Mouse (Mus musculus): ENCODE data around the gene Rps21.
"Not testable (repeated sequence)": the region's sequence is repeated elsewhere in the genome, so short reads cannot be mapped to it uniquely, and the experiment has no call there.

The Rps21 gene

DNA sequence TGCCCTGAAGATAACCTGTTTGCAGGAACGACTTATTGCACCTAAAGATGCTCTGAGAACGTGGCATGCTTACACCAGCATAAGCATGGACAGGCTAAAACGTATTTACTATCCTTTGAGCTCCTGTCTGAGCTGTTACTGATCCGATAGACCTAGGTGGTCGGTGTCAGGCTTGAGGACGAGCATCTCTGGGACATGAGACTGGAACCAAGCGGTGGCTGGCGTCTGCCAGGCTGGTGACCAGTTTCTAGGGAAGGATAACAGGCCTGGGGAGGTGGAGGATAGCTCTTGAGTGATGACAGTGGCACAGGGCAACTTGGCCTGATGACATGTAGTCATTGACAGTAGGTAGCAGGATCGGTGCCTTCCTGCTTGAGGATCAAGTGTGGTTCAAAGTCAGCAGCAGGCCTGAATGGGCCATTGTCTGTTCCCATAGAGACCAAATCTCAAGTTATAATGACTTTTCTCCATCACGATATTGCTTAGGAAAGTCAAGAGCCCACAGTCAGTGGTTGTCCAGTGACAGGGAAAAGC lies 1.8 kb downstream of the Rps21 start:
- not testable (repeated sequence) for DNase-seq (ENCODE audit: low read depth, low spot score)

DNA sequence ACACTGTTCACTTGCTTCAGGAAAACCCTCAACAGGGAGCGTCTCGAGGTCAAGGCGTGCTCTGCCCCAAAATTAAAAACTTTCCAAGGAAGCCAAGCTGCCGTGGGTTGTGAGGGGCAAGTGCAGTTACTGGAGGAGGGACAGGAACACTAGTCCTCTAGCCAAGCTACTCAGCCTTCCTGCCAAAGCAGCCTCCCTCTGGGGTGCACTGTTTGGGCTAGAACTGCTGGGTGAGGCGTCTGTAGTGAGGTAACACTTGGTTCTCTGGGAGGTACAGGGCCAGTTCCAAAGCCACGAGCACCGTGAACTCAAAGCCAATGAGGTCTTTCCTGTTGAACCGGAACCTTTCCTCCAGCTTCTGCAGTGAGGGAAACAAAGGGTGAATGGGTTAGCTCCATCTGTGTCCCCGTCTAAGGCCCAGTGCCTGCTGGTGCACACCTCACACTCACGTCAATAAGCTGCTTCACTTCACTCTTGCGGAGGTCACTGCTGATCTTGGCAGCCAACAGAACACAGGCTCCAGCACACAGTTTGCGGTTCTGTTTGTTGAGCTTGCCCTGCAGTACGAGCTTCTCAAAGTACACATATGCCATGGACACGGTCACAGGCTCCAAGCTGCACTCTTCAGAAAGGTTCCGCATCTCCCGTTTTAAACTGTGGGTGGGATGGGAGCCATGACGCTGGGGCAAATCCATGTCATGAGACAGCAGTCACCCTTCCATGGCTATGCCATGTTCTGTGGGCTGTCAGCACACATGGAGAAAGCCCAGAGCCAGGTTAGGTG lies 2.8 kb downstream of the Rps21 start:
- DNase-seq (ENCODE audit: low read depth, low spot score): not testable (repeated sequence)

DNA sequence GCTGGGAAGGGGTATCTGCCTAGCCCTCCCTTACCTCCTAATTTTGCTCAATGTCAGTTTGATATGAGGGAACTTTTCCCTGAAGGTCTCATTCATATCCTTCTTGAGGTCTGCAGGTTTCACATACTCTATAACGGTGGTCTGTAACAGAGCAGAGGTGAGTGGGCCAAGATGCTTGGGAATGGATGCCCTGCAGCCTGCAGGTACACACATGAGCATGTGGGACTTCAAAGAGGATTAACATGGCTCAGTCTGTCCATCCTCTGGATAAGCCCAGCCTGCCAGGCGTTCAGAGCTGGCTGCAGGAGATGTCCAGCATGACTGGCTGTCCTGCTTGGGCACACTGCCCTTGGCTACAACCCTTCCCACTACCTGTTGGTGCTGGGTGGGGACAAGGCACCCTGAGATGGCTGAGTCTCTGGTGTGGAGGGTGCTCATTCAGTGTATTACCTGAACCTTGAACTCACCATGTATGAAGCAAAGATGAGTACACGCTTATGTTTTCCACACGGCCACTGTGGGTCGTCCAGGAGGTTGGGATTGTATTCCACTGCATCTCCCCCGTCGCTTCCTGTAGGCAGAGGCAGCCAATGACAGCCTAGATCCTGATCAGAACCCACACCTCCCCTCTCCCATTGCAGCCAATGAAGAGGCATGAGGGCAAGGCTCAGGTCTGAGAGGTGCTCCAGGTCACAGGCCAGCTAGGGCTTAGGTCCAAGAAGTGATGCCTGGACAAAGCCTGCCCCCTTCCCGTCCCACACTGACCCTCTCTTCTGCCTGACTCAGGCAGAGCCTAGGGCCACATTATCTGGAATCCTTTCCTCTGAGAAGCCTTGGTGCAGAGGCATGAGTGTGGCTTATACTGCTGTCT lies 3.7 kb downstream of the Rps21 start:
- DNase-seq (ENCODE audit: low read depth, low spot score): no peak

DNA sequence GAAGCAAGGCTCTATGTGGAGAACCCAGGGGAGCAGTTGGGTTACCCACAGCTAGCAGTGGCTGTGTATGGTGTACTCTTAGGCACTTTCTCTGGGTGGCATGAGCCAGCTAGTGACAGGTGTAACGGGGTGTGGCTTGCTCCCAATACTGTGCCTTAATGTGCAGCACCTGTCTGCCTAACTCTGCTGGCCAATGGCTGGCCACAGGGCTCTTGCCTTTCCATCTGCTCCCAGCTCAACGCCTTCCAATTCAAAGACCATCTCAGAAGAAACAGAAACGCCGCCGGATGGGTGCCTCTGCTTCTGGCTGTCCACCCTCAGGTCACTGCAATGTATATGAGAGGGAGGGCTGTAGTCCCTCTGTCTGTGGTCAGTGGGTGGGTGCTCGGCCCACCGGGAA lies 4.7 kb downstream of the Rps21 start:
- no peak for DNase-seq (ENCODE audit: low read depth, low spot score)

DNA sequence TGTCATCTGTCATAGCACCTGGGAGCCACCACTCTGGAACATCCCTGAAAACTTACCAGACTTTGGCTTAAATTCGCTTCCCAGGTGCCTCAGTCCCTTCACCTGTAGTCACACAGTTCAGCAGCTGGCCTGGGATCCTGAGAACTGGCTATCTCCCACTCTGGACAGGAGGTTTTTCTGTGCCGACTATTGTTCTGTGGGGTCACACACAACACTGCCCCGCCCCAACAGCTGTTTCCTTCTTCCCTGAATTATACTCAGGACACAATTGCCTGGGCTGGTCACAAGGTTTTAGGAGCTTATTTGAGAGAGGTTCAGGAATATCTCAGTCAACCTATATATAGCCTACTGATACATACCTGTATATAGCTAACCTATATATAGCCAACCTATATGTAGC lies 5.3 kb downstream of the Rps21 start:
- DNase-seq (ENCODE audit: low read depth, low spot score): no peak

DNA sequence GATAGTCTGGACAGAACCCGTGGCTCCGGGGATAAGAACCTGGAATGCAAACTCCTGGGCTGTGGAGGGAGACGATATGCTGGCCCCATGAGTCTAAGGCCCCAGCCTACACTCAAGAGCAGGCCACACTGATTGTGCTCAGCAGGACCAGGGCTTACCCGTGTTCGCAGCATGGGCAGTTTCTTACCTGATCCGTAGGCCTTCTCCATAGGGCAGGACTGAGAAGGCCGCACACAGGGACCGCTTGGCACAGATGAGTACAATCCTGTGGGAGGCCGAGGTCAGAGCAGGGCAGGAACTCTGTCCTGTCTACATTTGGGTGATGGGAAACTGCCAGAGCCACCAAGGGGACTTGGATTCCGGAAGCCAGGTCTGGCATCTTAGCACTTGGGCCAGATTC lies 5.7 kb downstream of the Rps21 start:
- DNase-seq (ENCODE audit: low read depth, low spot score): no peak

DNA sequence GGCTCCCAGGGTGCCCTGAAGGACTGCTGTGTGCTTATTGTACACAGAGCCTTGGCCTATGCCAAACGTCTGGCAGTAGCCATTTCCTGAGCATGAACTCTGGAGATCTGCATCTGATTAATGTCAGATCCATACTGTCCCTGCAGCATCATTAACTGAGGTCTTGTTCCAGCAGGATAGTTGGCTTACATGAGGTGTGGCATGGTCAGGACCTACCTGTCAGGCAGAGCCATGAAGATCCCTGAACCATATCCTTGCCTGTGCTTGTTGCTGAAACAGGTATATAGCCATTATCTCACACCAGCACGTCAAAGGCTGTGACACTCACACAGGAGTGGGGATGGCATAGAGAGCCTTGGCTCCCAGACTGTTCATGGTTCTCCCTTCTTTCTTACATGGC lies 10.8 kb downstream of the Rps21 start:
- DNase-seq (ENCODE audit: low read depth, low spot score): no peak

DNA sequence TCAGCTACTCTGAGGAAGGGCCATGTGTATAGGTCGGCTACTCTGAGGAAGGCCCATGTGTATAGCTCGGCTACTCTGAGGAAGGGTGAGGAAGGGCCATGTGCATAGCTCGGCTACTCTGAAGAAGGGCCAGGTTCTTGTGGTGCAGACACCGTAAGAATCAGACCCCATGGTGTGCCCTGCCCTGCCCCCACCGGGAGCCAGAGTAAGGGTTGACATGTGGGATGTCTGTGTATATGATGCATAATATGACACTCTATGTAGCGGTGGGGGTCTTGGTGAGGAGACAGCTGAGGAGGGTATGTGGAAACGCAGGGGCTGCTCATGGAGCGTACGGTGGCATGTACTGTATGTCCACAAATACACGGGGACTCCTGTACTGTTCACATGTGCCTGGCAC lies 12.2 kb downstream of the Rps21 start:
- no peak for DNase-seq (ENCODE audit: low read depth, low spot score)

DNA sequence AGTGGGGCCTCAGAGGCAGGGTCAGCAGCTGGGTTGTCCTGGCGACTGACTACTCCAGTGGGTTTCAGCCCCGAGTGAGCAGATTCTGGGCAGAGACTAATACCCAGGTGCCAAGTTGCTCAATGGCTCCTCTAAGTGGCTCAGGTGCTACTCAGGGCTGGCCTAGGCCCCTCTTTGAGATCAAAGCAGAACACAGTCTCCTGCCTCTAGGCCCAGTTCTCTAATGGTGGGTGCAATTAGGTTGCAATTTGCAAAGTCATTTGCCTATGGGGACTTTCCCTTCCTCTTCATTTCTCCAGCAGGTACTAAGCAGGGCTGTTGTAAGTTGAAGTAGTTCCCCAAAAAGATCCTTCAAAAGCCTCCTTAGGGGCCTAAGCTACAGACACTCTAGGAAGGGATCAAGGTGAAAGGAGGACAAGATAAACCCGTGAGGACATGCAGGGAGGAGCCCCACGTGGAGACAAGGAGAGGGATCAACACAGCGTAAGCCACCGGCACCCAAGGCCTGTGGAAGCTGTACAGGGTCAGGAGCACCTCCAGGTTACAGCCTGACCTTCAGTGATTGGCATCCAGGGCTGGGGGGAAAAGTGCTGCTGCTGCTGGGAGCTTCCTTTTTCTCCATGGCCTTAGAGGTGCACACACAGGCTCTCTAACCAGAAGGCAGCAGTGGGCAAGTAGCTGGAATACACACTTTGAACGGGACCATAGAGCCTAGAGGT lies 13.5 kb downstream of the Rps21 start:
- DNase-seq (ENCODE audit: low read depth, low spot score): no peak

DNA sequence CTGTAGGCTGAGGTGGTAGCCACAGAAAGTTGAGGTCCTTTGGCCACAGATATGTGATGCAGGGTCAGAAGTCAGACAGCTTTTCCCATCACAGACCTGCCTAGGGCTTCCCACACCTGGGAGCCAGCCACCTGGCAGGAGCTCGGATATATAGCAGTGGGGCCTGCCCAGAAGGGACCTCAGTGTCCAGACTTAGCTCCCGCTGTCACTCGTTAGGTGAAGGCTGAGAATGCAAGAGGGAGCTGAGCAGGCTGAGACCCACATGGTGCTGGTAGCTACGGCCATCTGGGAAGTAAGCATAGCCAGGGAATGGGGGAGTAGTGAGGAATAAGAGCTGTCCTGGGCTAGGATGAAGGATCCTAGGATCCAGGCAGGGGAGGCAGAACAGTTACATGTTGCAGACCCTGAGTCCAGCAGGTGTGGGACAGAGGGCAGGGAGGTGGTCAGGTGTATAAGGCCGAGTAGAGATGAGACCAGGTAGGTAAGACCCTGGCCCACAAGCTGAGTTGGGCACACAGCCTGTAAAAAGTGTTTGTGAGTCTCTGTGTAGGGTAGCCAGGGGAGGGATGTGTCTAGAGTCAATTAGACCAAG lies 14.7 kb downstream of the Rps21 start:
- DNase-seq (ENCODE audit: low read depth, low spot score): peak; percentile 47

DNA sequence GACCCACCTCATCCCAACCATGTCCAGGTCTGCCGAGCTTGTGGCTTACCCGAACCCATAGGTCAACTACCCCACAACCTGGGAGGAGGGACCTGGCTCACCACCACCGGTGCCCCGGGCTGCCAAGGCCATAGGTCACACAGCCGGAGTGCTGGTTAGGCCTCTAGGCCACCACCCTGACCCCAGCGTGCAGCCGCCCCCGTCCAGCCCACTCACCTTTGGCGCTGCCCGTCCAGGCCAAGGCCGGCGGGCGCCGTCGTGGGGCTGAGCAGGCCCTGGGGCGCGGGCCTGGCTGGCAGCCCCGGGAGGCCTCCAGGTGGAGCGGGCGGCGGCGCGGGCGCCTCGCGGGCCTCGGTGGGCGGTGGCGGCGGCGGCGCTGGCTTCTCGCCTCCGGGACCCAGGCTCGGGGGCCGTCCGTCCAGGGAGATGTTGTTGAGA lies 15.7 kb downstream of the Rps21 start:
- no peak for DNase-seq (ENCODE audit: low read depth, low spot score)

DNA sequence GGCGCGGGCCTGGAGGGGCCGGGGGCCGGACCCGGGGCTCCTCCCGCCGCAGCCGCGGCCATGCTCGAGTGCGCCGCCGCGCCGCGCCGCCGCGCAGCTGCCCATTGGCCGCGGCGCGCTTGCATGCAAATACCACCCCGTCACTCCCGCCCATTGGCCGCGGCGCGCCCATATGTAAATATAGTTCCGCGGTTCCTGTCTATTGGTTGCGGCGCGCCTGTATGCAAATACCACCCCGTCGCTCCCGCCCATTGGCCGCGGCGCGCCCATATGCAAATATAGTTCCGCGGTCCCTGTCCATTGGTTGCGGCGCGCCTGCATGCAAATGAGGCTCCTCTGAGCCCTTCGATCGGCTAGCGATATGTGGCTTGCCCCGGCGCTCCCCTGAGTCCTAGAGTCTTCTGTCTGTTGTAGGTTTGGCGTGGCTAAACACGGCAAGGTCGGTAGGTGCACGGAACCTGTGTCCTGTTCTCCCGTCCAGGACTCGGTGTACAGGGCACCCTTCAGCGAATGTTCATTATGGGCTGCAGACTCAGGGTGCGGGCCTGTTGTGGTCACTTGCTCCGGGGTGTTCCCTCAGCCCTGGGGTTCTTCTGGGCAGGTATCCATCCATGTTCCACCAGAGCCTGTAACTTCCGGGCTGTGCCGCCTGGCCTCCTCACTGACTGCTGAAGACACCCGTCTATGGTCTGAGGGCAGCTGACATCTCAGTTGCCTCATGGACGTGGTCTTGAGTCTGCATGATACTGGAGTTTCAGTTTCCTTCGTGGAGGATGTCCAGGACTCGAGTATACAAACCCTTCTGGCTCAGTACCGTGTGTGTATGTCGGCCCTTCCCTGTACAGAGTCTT lies 16.4 kb downstream of the Rps21 start, which contains the start of gene Cables2:
TSS of gene Cables2 (minus strand) at position 103 of the 851 bp plus-strand sequence.
- DNase-seq (ENCODE audit: low read depth, low spot score): peak; percentile 99

DNA sequence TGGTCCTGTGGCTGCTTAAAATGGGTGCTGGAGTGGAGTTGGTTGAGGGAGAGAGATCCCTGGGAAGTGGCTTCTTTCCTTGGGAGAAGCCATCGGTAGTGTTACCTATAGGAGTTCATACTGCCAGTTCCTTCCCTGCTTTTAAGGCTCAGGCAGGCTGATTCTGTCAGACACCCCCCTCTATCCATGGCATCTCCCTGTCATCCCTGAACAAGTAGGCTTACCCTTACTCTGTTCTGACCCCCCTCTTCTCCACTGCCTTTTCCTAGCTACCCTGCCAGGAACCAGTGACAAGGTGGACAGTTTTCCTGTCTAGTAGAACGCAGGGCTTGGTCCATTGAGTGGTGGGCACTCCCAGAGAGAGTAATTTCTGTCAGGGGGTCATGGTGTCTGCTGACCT lies 17.3 kb downstream of the Rps21 start:
- no peak for DNase-seq (ENCODE audit: low read depth, low spot score)

DNA sequence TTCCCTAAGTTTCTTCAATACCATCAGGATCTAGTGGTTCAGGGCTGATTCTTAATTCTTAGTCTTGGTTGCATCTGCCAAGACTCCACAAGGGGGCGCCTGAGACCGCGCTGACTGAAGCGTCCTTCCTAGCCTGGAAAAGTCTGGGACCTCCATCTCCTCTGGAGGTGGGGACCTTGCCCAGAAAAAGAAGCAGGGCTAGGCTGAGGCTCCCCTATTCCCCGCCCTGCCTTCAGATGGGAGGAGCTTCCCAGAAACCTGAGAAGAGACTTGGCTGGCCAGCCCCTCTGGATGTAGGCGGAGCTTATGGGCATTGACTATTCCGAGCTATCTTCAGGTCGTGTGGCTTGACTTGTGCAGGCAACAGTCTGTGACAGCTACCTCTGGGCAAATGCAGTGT lies 18.7 kb downstream of the Rps21 start:
- peak; percentile 73 for DNase-seq (ENCODE audit: low read depth, low spot score)

DNA sequence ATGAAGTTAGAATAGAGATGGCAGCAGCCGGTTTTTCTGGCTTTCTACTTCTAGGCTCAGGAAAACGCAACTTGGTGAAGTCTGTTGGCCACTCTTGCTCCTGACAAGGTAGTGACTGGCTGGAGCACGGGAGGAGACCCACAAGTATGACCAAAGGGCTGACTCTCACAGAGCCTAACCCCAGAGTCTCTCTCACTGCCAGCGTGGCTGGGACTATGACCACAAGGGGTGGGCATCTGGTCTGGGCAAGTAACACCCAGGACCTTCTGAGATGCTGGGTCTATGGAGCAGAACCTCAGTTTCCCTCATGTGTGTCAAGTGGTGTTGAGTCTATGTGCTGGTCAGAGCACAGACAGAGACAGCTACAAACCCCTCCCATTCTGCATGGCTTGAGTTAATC lies 19.2 kb downstream of the Rps21 start:
- no peak for DNase-seq (ENCODE audit: low read depth, low spot score)

DNA sequence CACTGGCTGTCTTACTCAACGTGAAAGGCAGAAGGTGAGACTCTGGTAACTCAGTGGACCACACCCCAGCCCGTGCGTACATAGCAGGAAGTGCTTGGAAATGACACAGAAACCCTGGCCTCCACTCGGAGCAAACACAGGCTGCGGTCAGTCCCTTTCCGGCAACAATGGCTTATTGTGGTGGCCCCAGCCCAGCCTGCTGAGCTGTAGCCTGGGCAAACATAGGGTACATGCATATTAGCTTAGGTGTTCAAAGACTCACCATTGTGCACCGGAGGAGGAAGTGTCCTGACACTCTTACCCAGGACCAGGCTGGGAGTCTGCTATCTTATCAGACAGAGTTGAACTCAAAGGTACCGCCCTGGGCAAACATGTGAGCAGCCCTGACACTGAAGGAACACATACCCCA lies 19.7 kb downstream of the Rps21 start:
- no peak for DNase-seq (ENCODE audit: low read depth, low spot score)

DNA sequence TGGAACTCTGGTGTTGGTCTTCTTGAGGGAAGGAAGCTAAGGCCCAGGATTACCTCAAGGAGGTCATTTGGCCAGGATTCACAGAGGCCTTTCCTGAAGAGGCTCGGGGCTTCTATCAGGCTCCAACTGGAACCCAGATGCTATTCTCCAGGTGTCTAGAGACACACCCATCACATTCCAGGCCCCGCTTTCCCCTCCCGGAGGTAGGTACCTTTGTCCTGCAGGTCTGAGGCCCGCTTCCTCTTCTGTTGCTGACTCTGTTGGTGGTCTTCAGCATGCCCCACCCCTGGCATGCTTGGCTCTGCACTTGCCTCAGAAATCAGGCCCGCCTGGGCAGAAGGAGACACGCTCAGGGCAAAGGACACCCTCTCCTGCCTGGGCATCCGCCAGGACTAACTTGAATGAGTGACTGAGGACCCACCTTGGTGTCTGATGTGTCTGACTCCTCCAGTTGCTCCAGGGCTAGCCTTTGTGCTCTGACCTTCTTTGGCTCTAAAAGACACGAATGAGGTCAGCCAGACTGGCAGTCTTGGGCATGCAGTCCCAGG lies 20.7 kb downstream of the Rps21 start:
- DNase-seq (ENCODE audit: low read depth, low spot score): no peak

DNA sequence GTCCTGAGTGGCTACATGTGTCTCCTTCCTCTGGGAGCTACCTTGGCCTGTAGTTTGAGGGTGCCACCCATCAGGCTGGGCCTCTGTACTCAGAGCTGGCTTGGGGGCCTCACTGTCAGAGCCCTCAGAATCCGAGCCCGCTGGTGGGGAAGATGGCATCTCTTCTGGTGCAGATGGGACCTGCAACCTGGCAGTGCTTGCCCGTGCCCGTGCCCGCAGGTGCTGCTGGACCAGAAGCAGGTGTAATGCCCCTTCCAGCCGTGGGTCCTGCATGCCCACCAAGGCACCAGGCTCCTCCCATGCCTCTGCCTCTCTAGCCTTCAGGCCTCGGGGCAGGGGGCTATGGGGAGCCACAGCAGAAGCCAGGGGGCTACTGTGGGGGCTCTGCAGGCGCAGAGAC lies 22.1 kb downstream of the Rps21 start:
- DNase-seq (ENCODE audit: low read depth, low spot score): no peak

DNA sequence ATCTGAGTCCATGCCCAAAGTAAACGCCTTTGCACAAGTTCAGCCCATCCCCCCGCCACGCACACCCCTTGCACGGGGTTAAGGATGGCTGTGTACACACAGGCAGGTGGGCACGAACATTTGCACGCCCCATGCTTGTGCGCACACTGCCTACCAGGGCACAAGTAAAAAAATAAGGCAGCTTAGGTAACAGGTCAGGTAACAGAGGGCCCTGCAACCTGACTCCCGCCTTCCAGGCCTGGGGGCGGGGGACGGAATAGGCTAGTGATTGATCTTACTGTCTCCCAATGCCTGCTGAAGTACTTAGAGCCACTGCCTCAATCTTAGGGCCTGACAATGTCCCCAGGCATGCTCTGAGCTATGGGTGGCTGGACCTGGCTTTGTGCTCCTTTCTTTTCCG lies 31.8 kb downstream of the Rps21 start:
- DNase-seq (ENCODE audit: low read depth, low spot score): no peak

DNA sequence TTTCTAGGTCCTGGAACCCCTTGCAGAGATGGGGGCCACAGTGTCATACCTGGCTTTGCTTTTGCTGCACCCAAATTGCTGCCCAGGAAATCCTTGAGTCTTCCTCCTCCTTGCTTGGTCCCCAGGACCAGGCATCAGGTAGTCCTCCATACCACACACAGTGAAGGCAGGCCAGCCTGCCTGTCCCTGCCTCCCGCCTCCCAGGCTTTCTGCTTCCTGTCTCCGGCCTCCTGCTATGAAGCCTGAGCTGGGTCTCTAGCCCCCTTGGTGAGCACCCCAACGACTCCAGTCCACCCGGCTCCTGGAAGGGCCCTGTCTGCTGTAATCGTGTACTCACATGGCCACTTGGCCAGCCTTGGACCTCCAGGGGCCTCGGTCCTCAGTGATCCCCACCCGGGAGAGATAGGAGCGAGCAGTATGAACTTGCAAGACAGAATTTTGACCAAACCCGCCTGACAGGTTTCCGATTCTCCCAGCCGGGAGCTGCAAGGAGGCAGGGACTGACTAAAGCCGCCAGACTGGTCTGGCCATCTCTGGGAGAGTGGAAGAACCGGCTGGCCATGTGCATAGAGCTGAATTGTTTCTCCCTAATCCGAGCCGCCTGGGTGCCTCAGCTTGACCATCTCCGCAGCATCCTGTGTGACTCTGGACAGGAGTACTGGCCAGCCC lies 32.4 kb downstream of the Rps21 start, which contains the start of gene Rbbp8nl:
TSS of gene Rbbp8nl (minus strand) at position 440 of the 669 bp plus-strand sequence.
- DNase-seq (ENCODE audit: low read depth, low spot score): no peak
